Comparison of ENCODE assay signal across 17 mouse cellular contexts in genomic region chr5:149107566-149107965, GRCm38 (mm10).
"Had no signal": no experiment of that assay in that cellular context is flagged by ENCODE, and none has a peak within 500 bp of the region (broad histone marks: within the 10 kb centered on the region; RNA-seq: fewer than 3 reads in every experiment).

No protein-coding gene starts in this region.

- H3K9ac ChIP-seq: liver, embryonic 14.5 days; midbrain, embryonic 13.5 days; neural tube, embryonic 13.5 days; neural tube, embryonic 15.5 days had no signal

- H3K9me3 ChIP-seq: midbrain, embryonic 10.5 days; midbrain, embryonic 13.5 days; neural tube, embryonic 13.5 days; neural tube, embryonic 15.5 days had no signal

- H3K27ac ChIP-seq: liver, embryonic 14.5 days; midbrain, embryonic 10.5 days; midbrain, embryonic 13.5 days; neural tube, embryonic 13.5 days had no signal

- DNase-seq: lung, adult 2 months; lung, postnatal 10 days; lung, postnatal 4 days; right cerebral cortex, adult 18-20 months; right cerebral cortex, postnatal 25 days; right cerebral cortex, postnatal 4 days; spleen, adult 18-20 months; thymus, adult 18-20 months; thymus, postnatal 14 days; thymus, postnatal 36 days had no signal

- H3K27me3 ChIP-seq: midbrain, embryonic 13.5 days; neural tube, embryonic 13.5 days; neural tube, embryonic 15.5 days had no signal

- H3K4me3 ChIP-seq: midbrain, embryonic 10.5 days; midbrain, embryonic 13.5 days; myocyte; neural tube, embryonic 13.5 days; neural tube, embryonic 15.5 days had no signal

- ATAC-seq: midbrain, embryonic 13.5 days; midbrain, embryonic 16.5 days had no signal

- H3K36me3 ChIP-seq: midbrain, embryonic 10.5 days; midbrain, embryonic 13.5 days; neural tube, embryonic 13.5 days; neural tube, embryonic 15.5 days had no signal

- H3K4me1 ChIP-seq: neural tube, embryonic 13.5 days; neural tube, embryonic 15.5 days had no signal

- H3K4me2 ChIP-seq: midbrain, embryonic 13.5 days; neural tube, embryonic 13.5 days; neural tube, embryonic 15.5 days had no signal
